Comparison of ENCODE assay signal across 8 mouse cellular contexts in genomic region chr4:117126675-117127290, GRCm38 (mm10). TPM values are rescaled to one million over a fixed set of nuclear protein-coding genes. Genes with fewer than 3 reads are reported as not detected.
A peak's percentile ranks its signal among the peaks of the same experiment; 100 is the strongest.
DNase-seq lines count a peak whose midpoint lies in the region; ATAC-seq lines count a peak whose summit lies in the region.

Gene Tctex1d4, plus strand, starts transcription at chr4:117126794.

- no peak within 1 kb of the TSS for H3K4me3 ChIP-seq in kidney, embryonic 14.5 days (ENCODE audit: low read length)
- H3K4me3 ChIP-seq in hindbrain, embryonic 13.5 days, result no peak within 1 kb of the TSS
- no peak within 1 kb of the TSS for H3K4me3 ChIP-seq in midbrain, embryonic 12.5 days

- peaks cover 3% of the 10 kb centered on the region; the same call in 1 of the 2 replicates for H3K27me3 ChIP-seq in kidney, embryonic 14.5 days (ENCODE audit: control insufficient read depth, insufficient read depth, low read length)
- no peaks in the 10 kb centered on the region; the same call in 1 of the 2 replicates for H3K27me3 ChIP-seq in hindbrain, embryonic 13.5 days
- H3K27me3 ChIP-seq in midbrain, embryonic 12.5 days, result peaks cover 6% of the 10 kb centered on the region; the same call in 1 of the 2 replicates

- H3K9ac ChIP-seq in kidney, embryonic 14.5 days (ENCODE audit: low read depth, low read length), result peak within 1 kb of the TSS; percentile 25
- H3K9ac ChIP-seq in hindbrain, embryonic 13.5 days, result peak within 1 kb of the TSS; percentile 60
- peak within 1 kb of the TSS; percentile 55; the same call in 1 of the 2 replicates for H3K9ac ChIP-seq in midbrain, embryonic 12.5 days (replicated peaks)

- peaks cover 3% of the 10 kb centered on the region; the same call in 1 of the 2 replicates for H3K36me3 ChIP-seq in kidney, embryonic 14.5 days (ENCODE audit: control insufficient read depth, insufficient read depth, low read length)
- H3K36me3 ChIP-seq in hindbrain, embryonic 13.5 days, result peaks cover 34% of the 10 kb centered on the region
- H3K36me3 ChIP-seq in midbrain, embryonic 12.5 days, result peaks cover 24% of the 10 kb centered on the region

- 82% methylated on average over 9 of the region's 9 CpGs for WGBS in kidney, embryonic 14.5 days
- 86% methylated on average over 9 of the region's 9 CpGs for WGBS in hindbrain, embryonic 13.5 days
- 90% methylated on average over 9 of the region's 9 CpGs for WGBS in midbrain, embryonic 12.5 days

- ATAC-seq in kidney, embryonic 14.5 days (ENCODE audit: low FRiP score, low TSS enrichment), result no peak
- peak; percentile 11; the same call in 1 of the 2 replicates for ATAC-seq in common myeloid progenitor, adult 5-6 weeks (replicated peaks; ENCODE audit: low read depth, poor library complexity, severe bottlenecking)
- no peak for ATAC-seq in hindbrain, embryonic 13.5 days (ENCODE audit: low FRiP score)
- no peak for ATAC-seq in midbrain, embryonic 12.5 days (ENCODE audit: low FRiP score, low read depth)

- no peak for DNase-seq in kidney, postnatal 36 days
- no peak for DNase-seq in cerebellum, postnatal 10 days
- DNase-seq in cerebellum, postnatal 4 days (ENCODE audit: low spot score in 2 of 2), result no peak
- no peak for DNase-seq in yolk sac, embryonic 10.5 days (ENCODE audit: low spot score)

- peak within 1 kb of the TSS; percentile 15; the same call in 1 of the 2 replicates for H3K4me2 ChIP-seq in kidney, embryonic 14.5 days (replicated peaks; ENCODE audit: low read depth, low read length)
- 0 out of 2 replicates have a peak within 1 kb of the TSS, but pooled peaks have one; percentile 10 for H3K4me2 ChIP-seq in hindbrain, embryonic 13.5 days
- H3K4me2 ChIP-seq in midbrain, embryonic 12.5 days (replicated peaks), result peak within 1 kb of the TSS; percentile 30

- peaks cover 22% of the 10 kb centered on the region for H3K4me1 ChIP-seq in kidney, embryonic 14.5 days (ENCODE audit: control insufficient read depth, insufficient read depth, low read length)
- H3K4me1 ChIP-seq in hindbrain, embryonic 13.5 days (replicated peaks), result peaks cover 39% of the 10 kb centered on the region
- H3K4me1 ChIP-seq in midbrain, embryonic 12.5 days, result peaks cover 43% of the 10 kb centered on the region

- H3K27ac ChIP-seq in kidney, embryonic 14.5 days (ENCODE audit: low read depth, low read length), result peak within 1 kb of the TSS; percentile 87
- peak within 1 kb of the TSS; percentile 89 for H3K27ac ChIP-seq in hindbrain, embryonic 13.5 days
- peak within 1 kb of the TSS; percentile 78 for H3K27ac ChIP-seq in midbrain, embryonic 12.5 days (replicated peaks)

- no peaks in the 10 kb centered on the region for H3K9me3 ChIP-seq in kidney, embryonic 14.5 days (ENCODE audit: control insufficient read depth, low read length)
- H3K9me3 ChIP-seq in hindbrain, embryonic 13.5 days, result no peaks in the 10 kb centered on the region
- H3K9me3 ChIP-seq in midbrain, embryonic 12.5 days, result no peaks in the 10 kb centered on the region

RNA-seq across cellular contexts. Expression of gene Tctex1d4, which starts in this region (rescaled TPM):
- polyA plus RNA-seq in kidney, embryonic 14.5 days (2014; fragmentation: Nextera tagmentation; extraction: Ambion mirVana), result not detected in 2 replicates
- not detected in 2 replicates for total RNA-seq in common myeloid progenitor, adult 5-6 weeks (2017)
- polyA plus RNA-seq in hindbrain, embryonic 13.5 days (2015; fragmentation: Nextera tagmentation; extraction: Ambion mirVana), result 0.86 TPM in 1 of 2 replicates, not detected in the other
- not detected in 2 replicates for polyA plus RNA-seq in midbrain, embryonic 12.5 days (2016; fragmentation: Nextera tagmentation; extraction: Ambion mirVana)

Comparison
In these comparisons a context has a peak if more than half of its experiments do, and no peak if none do; other contexts are left out.
1. Peak in ATAC-seq in common myeloid progenitor, adult 5-6 weeks; RNA of the gene not detected or under 1 TPM.